Mouse (Mus musculus): ENCODE results near the gene Mical2. TPM values are rescaled to one million over a fixed set of nuclear protein-coding genes. Genes with fewer than 3 reads are reported as not detected.

Mical2 gene
- total and polyA plus RNA-seq, 3 experiments, result not detected

- H3K27me3 ChIP-seq (ENCODE audit: control insufficient read depth in 1 of 2, insufficient read depth in 2 of 2, low read length in 2 of 2), result no peaks in the 10 kb centered on the region
- H3K36me3 ChIP-seq (ENCODE audit: control insufficient read depth in 1 of 2, insufficient read depth in 2 of 2, low read length in 2 of 2), result no peaks in the 10 kb centered on the region
- H3K27ac ChIP-seq (ENCODE audit: control insufficient read depth, low read depth, low read length), result no peak overlapping the region
- H3K4me1 ChIP-seq (ENCODE audit: control insufficient read depth in 1 of 2, insufficient read depth in 2 of 2, low read length in 2 of 2), result no peaks in the 10 kb centered on the region
- H3K79me2 ChIP-seq (ENCODE audit: control insufficient read depth, insufficient read depth, low read length, poor library complexity), result no peaks in the 10 kb centered on the region
- DNase-seq (ENCODE audit: low read depth, low spot score), result no peak
- H3K9ac ChIP-seq (ENCODE audit: control insufficient read depth, low read depth, low read length, poor library complexity, severe bottlenecking), result no peak overlapping the region
- no peak overlapping the region for H3K4me3 ChIP-seq (ENCODE audit: control insufficient read depth in 1 of 2, insufficient read depth in 1 of 2, low read depth in 2 of 2, low read length in 2 of 2)
- H3K9me3 ChIP-seq (replicated peaks; ENCODE audit: insufficient read depth, low read length), result no peaks in the 10 kb centered on the region
- TF ChIP-seq JUND (IDR thresholded peaks at IDR 0.05; ENCODE audit: low read depth, low read length) (no peak), GATA1 (IDR thresholded peaks at IDR 0.05; ENCODE audit: low read depth, low read length) (no peak), RAD21 (IDR thresholded peaks at IDR 0.05; ENCODE audit: low read depth, low read length) (no peak), E2F4 (IDR thresholded peaks at IDR 0.05; ENCODE audit: borderline replicate concordance, low read depth, low read length) (no peak), EP300 (IDR thresholded peaks at IDR 0.05; ENCODE audit: low read depth in 1 of 2, low read length in 2 of 2) (no peak), MAX (IDR thresholded peaks at IDR 0.05; ENCODE audit: low read length) (no peak), UBTF (IDR thresholded peaks at IDR 0.05; ENCODE audit: borderline replicate concordance, insufficient read depth, low read depth, low read length) (no peak)
Observed at GRCm38 (mm10) chr7:112192778-112193177, 32.9 kb upstream of the Mical2 start.

DNA sequence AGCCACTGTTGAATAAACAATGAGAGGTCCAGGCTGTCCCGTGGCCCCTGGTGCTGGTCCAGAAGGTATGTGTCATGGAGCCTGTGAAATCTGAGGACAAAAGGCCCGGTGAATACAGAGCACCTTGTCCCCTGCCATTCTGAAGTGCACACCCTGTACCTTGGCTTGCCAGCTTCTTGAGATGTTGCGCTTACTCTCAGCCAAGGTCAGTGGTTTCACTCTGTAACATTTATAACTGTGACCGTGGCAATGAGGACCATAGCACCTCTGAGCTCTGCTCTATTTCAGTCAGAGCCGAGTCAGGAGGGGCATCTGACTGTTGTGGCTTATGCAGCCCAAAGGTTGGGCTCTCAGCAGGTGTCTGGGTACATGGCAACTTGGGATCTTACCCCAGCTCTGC lies 31.4 kb upstream of the Mical2 start:
- no peak for DNase-seq (ENCODE audit: low read depth, low spot score)

DNA sequence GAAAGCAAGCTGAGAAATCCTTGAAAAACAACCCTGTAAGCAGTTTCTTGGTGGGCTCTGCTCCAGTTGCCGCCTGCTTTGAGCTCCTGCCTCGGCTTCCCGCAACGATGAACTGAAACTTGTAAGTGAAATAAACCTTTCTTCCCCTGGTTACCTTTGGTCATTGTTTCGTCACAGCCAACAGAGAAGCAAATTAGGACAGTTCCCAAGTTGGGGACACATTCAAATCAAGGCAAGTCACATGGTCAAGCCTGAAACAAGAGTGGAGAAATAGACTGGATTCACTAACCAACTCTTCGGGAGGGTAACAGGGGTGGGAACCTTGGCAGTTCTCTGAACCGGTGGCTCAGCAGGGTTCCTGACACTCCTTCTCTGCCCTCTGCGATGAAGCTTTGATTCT lies 28.2 kb upstream of the Mical2 start:
- no peak overlapping the region for H3K4me3 ChIP-seq (ENCODE audit: control insufficient read depth in 1 of 2, insufficient read depth in 1 of 2, low read depth in 2 of 2, low read length in 2 of 2)
- H3K79me2 ChIP-seq (ENCODE audit: control insufficient read depth, insufficient read depth, low read length, poor library complexity), result no peaks in the 10 kb centered on the region
- TF ChIP-seq CTCF (IDR thresholded peaks at IDR 0.05 in 2 of 3, conservative IDR thresholded peaks at IDR 0.05 in 1 of 3; ENCODE audit: control insufficient read depth in 1 of 3, insufficient read depth in 1 of 3, low read depth in 2 of 3, low read length in 3 of 3, poor library complexity in 1 of 3, severe bottlenecking in 1 of 3) (no peak), USF2 (IDR thresholded peaks at IDR 0.05; ENCODE audit: borderline replicate concordance in 1 of 2, insufficient read depth in 1 of 2, low read depth in 1 of 2, low read length in 2 of 2) (no peak), RCOR1 (IDR thresholded peaks at IDR 0.05; ENCODE audit: low read depth, low read length) (no peak)
- no peaks in the 10 kb centered on the region for H3K4me1 ChIP-seq (ENCODE audit: control insufficient read depth in 1 of 2, insufficient read depth in 2 of 2, low read length in 2 of 2)
- H3K27me3 ChIP-seq (ENCODE audit: control insufficient read depth in 1 of 2, insufficient read depth in 2 of 2, low read length in 2 of 2), result no peaks in the 10 kb centered on the region
- DNase-seq (ENCODE audit: low read depth, low spot score), result no peak
- H3K27ac ChIP-seq (ENCODE audit: control insufficient read depth, low read depth, low read length), result no peak overlapping the region
- H3K9ac ChIP-seq (ENCODE audit: control insufficient read depth, low read depth, low read length, poor library complexity, severe bottlenecking), result no peak overlapping the region
- no peaks in the 10 kb centered on the region for H3K9me3 ChIP-seq (replicated peaks; ENCODE audit: insufficient read depth, low read length)
- no peaks in the 10 kb centered on the region for H3K36me3 ChIP-seq (ENCODE audit: control insufficient read depth in 1 of 2, insufficient read depth in 2 of 2, low read length in 2 of 2)

More for the DNA sequence above, 31.4 kb upstream of the Mical2 start:
- Histone ChIP-seq H3K9me3 (replicated peaks; ENCODE audit: insufficient read depth, low read length) (no peaks in the 10 kb centered on the region), H3K4me1 (ENCODE audit: control insufficient read depth in 1 of 2, insufficient read depth in 2 of 2, low read length in 2 of 2) (no peaks in the 10 kb centered on the region), H3K27me3 (ENCODE audit: control insufficient read depth in 1 of 2, insufficient read depth in 2 of 2, low read length in 2 of 2) (no peaks in the 10 kb centered on the region), H3K4me3 (ENCODE audit: control insufficient read depth in 1 of 2, insufficient read depth in 1 of 2, low read depth in 2 of 2, low read length in 2 of 2) (no peak overlapping the region), H3K36me3 (ENCODE audit: control insufficient read depth in 1 of 2, insufficient read depth in 2 of 2, low read length in 2 of 2) (no peaks in the 10 kb centered on the region), H3K79me2 (ENCODE audit: control insufficient read depth, insufficient read depth, low read length, poor library complexity) (no peaks in the 10 kb centered on the region), H3K27ac (ENCODE audit: control insufficient read depth, low read depth, low read length) (no peak overlapping the region), H3K9ac (ENCODE audit: control insufficient read depth, low read depth, low read length, poor library complexity, severe bottlenecking) (no peak overlapping the region)
- TF ChIP-seq BHLHE40 (IDR thresholded peaks at IDR 0.05; ENCODE audit: borderline replicate concordance, low read depth, low read length), result no peak
- no peak for TF ChIP-seq ZMIZ1 (IDR thresholded peaks at IDR 0.05; ENCODE audit: low read depth, low read length)
- TF ChIP-seq USF2 (IDR thresholded peaks at IDR 0.05; ENCODE audit: borderline replicate concordance in 1 of 2, insufficient read depth in 1 of 2, low read depth in 1 of 2, low read length in 2 of 2), result no peak
- no peak for TF ChIP-seq JUND (IDR thresholded peaks at IDR 0.05; ENCODE audit: low read depth, low read length)
